Mouse (Mus musculus) cortical plate, adult 2 months (tissue): ENCODE measurements around the gene Hexim1. TPM values are rescaled to one million over a fixed set of nuclear protein-coding genes. Genes with fewer than 3 reads are reported as not detected.

Experiments
- H3K27ac ChIP-seq: fragments of 200-500 bp; 2 replicates; pipeline ENCODE4 v1.5.1; 2012; ENCODE audit warnings: low read length, control low read depth, inconsistent platforms; ENCODE audit not compliant: insufficient read depth
- H3K4me1 ChIP-seq: fragments of 200-500 bp; 2 replicates; pipeline ENCODE4 v1.6.1; 2011; ENCODE audit warnings: low read length; ENCODE audit not compliant: control insufficient read depth, insufficient read depth
- H3K4me3 ChIP-seq: fragments of 200-500 bp; 2 replicates; pipeline ENCODE4 v1.5.1; 2011; ENCODE audit warnings: mild to moderate bottlenecking, low read length, control low read depth; ENCODE audit not compliant: insufficient read depth
- CTCF ChIP-seq: fragments of 200-500 bp; IDR thresholded peaks from 2 replicates; pipeline ENCODE4 v1.5.1; 2011; ENCODE audit warnings: mild to moderate bottlenecking, control low read depth, low read length; ENCODE audit not compliant: insufficient read depth; ENCODE audit errors: extremely low read depth
- POLR2A ChIP-seq: fragments of 200-500 bp; IDR thresholded peaks from 2 replicates; pipeline ENCODE4 v1.6.1; 2011; ENCODE audit warnings: mild to moderate bottlenecking, low read length, control low read depth; ENCODE audit not compliant: insufficient read depth; ENCODE audit errors: extremely low read depth
- polyA plus RNA-seq: library from polyadenylated mRNA; depleted of rRNA; stranded (reverse); fragments of >200 nt; gene quantifications from 2 replicates; pipeline ENCODE4 v1.2.3, GENCODE M21; 2012

The Hexim1 gene
- polyA plus RNA-seq, 1 experiment = 22.9 TPM

DNA sequence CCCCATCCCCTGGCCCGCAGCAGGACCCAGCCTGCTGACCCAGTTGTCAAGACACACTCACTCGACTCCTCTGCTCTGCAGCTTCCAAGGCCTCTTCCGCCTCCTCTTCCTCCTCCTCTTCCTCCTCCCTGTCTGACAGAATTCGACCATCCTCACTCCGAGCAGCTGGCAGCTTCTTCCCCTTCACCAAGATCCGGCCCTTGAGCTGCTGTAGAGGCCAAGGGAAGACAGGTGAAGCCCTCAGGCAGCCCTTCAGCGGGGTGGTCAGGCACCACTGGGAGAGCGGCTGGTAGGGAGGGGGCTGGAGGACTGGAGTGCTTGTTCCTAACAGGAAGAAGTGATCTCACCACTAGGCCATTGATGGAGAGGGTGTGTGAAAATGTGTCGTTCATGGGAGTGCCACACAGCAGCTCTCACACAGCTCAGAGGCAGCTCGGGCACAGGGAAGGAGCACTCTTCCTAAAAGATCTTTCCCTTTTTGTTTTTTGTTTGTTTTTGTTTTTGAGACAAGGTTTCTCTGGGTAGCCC, 41.2 kb upstream of the Hexim1 start:
- Histone ChIP-seq H3K4me1 (no peaks in the 10 kb centered on the region; the same call in 1 of the 2 replicates), H3K4me3 (no peak overlapping the region), H3K27ac (no peak overlapping the region)
- no peak for TF ChIP-seq CTCF
- no peak for TF ChIP-seq POLR2A

- TF ChIP-seq CTCF (no peak), POLR2A (no peak)
- Histone ChIP-seq H3K4me1 (no peaks in the 10 kb centered on the region; the same call in 1 of the 2 replicates), H3K27ac (no peak overlapping the region), H3K4me3 (no peak overlapping the region)
Measured at GRCm38 (mm10) chr11:103076010-103076409, 40.0 kb upstream of the Hexim1 start.

DNA sequence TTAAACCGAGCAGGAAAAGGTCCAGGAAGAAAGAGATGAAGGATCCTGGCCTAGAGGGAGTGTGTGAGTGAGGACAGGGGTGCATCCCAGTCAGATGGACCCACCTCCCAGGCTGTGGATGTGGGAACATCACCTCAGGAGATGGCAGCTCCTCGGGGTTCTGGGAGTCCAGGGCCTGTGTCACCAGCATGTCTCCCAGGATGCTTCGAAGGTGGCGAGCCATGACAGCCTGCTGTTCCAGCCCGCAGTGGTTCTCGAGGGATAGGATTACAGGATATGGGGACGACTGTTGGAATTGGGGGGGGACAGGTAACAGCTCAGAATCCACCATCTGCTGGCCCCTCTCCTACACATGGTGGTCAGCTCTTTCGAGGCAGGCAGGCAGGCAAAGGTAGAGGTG, 39.5 kb upstream of the Hexim1 start:
- Histone ChIP-seq H3K4me1 (no peaks in the 10 kb centered on the region; the same call in 1 of the 2 replicates), H3K27ac (no peak overlapping the region)
- TF ChIP-seq CTCF (no peak), POLR2A (no peak)

DNA sequence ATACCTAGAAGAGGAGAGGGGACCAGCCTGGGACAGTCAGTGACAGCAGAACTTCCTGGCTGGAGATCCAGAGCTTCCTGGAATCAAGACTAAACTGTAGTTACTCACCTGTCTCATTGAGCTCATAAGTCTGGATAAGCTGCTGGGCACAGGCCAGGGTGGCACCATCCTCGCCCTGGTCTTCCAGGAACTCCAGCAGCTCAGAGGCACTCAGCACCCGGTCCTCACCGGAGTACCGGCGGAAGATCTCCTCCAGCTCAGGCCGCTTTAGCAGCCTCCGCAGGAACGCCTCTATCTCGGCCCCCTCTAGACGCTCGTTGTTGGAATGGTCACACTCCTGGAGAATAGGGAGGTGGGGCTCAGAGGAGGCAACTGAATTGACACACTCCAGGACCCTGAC, 37.9 kb upstream of the Hexim1 start:
- TF ChIP-seq POLR2A = no peak
- no peak for TF ChIP-seq CTCF
- Histone ChIP-seq H3K4me3 (no peak overlapping the region), H3K27ac (no peak overlapping the region), H3K4me1 (no peaks in the 10 kb centered on the region; the same call in 1 of the 2 replicates)

More for the DNA sequence above, 39.5 kb upstream of the Hexim1 start:
- no peak overlapping the region for H3K4me3 ChIP-seq

DNA sequence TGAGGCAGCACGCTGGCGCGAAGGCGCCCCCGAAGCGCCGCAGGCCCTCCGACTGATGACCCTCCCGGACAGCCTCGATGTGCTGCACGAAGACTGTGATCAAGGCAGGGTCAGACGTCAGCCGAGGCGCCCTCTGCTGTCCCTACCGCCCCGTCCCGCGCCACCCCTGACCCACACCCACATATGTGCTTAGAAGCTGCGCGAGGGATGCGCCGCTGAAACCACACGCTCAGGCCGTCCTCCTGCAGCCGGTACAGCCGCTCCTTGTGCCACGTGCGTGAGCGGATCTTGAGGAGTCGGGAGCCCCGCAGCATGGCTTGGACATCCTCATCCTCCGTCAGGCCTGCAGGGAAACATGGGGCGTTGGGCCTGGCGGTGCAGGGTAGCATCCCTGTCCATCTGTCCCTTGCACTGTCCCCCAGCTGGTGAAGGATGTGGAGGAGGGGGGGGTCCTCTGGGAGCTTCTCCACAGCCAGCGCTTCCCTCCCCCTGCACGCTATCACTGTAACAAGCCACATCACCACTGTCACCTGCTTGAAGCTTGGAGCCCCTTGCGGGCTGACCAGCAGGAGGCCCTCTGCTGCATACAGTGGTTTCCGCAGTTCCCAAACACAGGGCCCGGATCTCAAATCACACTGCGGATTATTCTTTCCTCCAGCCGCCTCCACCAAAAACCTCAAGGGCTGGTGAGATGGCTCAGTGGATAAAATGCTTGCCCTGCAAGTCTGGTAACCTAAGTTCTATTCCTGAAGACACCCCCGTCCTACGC, 35.5 kb upstream of the Hexim1 start:
- H3K4me3 ChIP-seq = no peak overlapping the region
- H3K27ac ChIP-seq = no peak overlapping the region
- no peaks in the 10 kb centered on the region for H3K4me1 ChIP-seq
- TF ChIP-seq POLR2A = no peak

GRCm38 (mm10) chr11:103081631-103082030, 34.4 kb upstream of the Hexim1 start:
- TF ChIP-seq POLR2A (no peak), CTCF (no peak)
- Histone ChIP-seq H3K4me1 (no peaks in the 10 kb centered on the region), H3K27ac (no peak overlapping the region), H3K4me3 (no peak overlapping the region)

GRCm38 (mm10) chr11:103093306-103093705, 22.7 kb upstream of the Hexim1 start:
- TF ChIP-seq CTCF (no peak), POLR2A (no peak)
- Histone ChIP-seq H3K27ac (no peak overlapping the region), H3K4me3 (no peak overlapping the region), H3K4me1 (no peaks in the 10 kb centered on the region)

- H3K4me3 ChIP-seq = no peak overlapping the region
- TF ChIP-seq CTCF (no peak), POLR2A (no peak)
- no peak overlapping the region for H3K27ac ChIP-seq
- no peaks in the 10 kb centered on the region for H3K4me1 ChIP-seq
Measured at GRCm38 (mm10) chr11:103093862-103094833, 21.9 kb upstream of the Hexim1 start.

GRCm38 (mm10) chr11:103095107-103095670, 20.8 kb upstream of the Hexim1 start:
- Histone ChIP-seq H3K4me1 (no peaks in the 10 kb centered on the region), H3K27ac (no peak overlapping the region), H3K4me3 (no peak overlapping the region)
- TF ChIP-seq CTCF = no peak
- no peak for TF ChIP-seq POLR2A

GRCm38 (mm10) chr11:103095801-103096200, 20.2 kb upstream of the Hexim1 start:
- Histone ChIP-seq H3K4me1 (no peaks in the 10 kb centered on the region), H3K4me3 (no peak overlapping the region)
- TF ChIP-seq POLR2A = no peak
- no peak for TF ChIP-seq CTCF

More at GRCm38 (mm10) chr11:103095801-103096200, 20.2 kb upstream of the Hexim1 start:
- no peak overlapping the region for H3K27ac ChIP-seq
